Mouse (Mus musculus): ENCODE results near the gene Ppp1r9b.

Ppp1r9b gene

DNA sequence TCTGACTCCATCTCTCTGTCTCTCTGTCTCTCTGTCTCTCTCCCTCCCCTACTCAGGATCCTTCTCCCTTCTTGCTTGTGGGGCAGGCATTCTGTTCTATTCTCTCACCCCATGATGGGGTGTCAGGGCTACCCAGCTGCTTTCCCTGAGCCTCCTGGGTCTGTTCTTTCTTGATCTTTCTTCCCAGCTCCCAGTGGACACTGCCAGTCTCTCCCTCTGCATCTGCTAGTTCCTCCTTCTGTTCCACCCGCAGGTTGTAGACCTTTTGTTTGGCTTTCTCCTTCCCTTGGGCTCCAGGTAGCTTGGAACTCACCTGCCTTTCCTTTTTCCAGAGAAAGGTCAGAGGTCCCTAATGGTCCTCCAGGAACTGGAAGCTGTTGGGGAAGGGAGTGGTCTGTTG lies 20.6 kb downstream of the Ppp1r9b start:
- no peak for TF ChIP-seq NANOG (IDR thresholded peaks at IDR 0.05; ENCODE audit: borderline replicate concordance, low read length)
- TF ChIP-seq CTCF (conservative IDR thresholded peaks at IDR 0.05; ENCODE audit: low read length): no peak
- TF ChIP-seq POU5F1 (IDR thresholded peaks at IDR 0.05; ENCODE audit: borderline replicate concordance, low read length): no peak

DNA sequence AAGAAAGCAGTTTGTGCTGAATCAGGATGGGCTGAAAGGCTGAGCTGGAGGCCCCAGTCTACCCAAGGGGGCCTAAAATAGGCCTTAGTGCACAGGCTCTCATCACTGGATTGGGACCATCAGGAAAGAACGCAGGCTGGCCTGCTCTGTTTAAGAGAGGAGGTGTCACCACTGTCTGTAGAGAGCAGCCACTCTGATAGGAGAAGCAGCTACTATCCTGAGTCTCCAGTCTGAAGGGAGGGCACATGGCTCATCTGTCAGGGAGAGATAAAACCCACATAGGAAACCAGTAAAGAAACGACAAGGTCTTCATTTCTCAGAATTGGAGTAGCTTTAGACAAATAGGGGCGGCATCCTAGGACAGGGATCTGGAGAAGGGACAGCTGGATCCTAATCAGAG lies 21.2 kb downstream of the Ppp1r9b start:
- Histone ChIP-seq H3K36me3 (ENCODE audit: insufficient read depth, low read length) (no peaks in the 10 kb centered on the region), H3K4me3 (replicated peaks; ENCODE audit: low read length) (no peak overlapping the region), H3K27me3 (ENCODE audit: insufficient read depth, low read length) (peaks cover 93% of the 10 kb centered on the region), H3K4me1 (replicated peaks; ENCODE audit: low read depth, low read length) (peaks cover 39% of the 10 kb centered on the region), H3K9me3 (ENCODE audit: low read length) (no peaks in the 10 kb centered on the region)
- TF ChIP-seq CTCF (conservative IDR thresholded peaks at IDR 0.05; ENCODE audit: low read length) (no peak), NANOG (IDR thresholded peaks at IDR 0.05; ENCODE audit: borderline replicate concordance, low read length) (no peak), POU5F1 (IDR thresholded peaks at IDR 0.05; ENCODE audit: borderline replicate concordance, low read length) (no peak)

More for the DNA sequence above, 20.6 kb downstream of the Ppp1r9b start:
- Histone ChIP-seq H3K27me3 (ENCODE audit: insufficient read depth, low read length) (peaks cover 89% of the 10 kb centered on the region), H3K9me3 (ENCODE audit: low read length) (no peaks in the 10 kb centered on the region), H3K36me3 (ENCODE audit: insufficient read depth, low read length) (no peaks in the 10 kb centered on the region), H3K4me3 (replicated peaks; ENCODE audit: low read length) (no peak overlapping the region), H3K4me1 (replicated peaks; ENCODE audit: low read depth, low read length) (peaks cover 44% of the 10 kb centered on the region)

- Histone ChIP-seq H3K27me3 (ENCODE audit: insufficient read depth, low read length) (peaks cover 93% of the 10 kb centered on the region), H3K4me1 (replicated peaks; ENCODE audit: low read depth, low read length) (peaks cover 37% of the 10 kb centered on the region)
- TF ChIP-seq CTCF (conservative IDR thresholded peaks at IDR 0.05; ENCODE audit: low read length): no peak
- TF ChIP-seq POU5F1 (IDR thresholded peaks at IDR 0.05; ENCODE audit: borderline replicate concordance, low read length): no peak
- no peak for TF ChIP-seq NANOG (IDR thresholded peaks at IDR 0.05; ENCODE audit: borderline replicate concordance, low read length)
Observed at GRCm38 (mm10) chr11:95012487-95012886, 21.7 kb downstream of the Ppp1r9b start.

GRCm38 (mm10) chr11:95015484-95015883 lies 24.6 kb downstream of the Ppp1r9b start:
- no peak for TF ChIP-seq CTCF (conservative IDR thresholded peaks at IDR 0.05; ENCODE audit: low read length)
- TF ChIP-seq NANOG (IDR thresholded peaks at IDR 0.05; ENCODE audit: borderline replicate concordance, low read length): no peak
- TF ChIP-seq POU5F1 (IDR thresholded peaks at IDR 0.05; ENCODE audit: borderline replicate concordance, low read length): no peak
- no peaks in the 10 kb centered on the region for H3K9me3 ChIP-seq (ENCODE audit: low read length)
- peaks cover 96% of the 10 kb centered on the region for H3K27me3 ChIP-seq (ENCODE audit: insufficient read depth, low read length)
- peaks cover 33% of the 10 kb centered on the region for H3K4me1 ChIP-seq (replicated peaks; ENCODE audit: low read depth, low read length)
- no peaks in the 10 kb centered on the region for H3K36me3 ChIP-seq (ENCODE audit: insufficient read depth, low read length)
- H3K4me3 ChIP-seq (replicated peaks; ENCODE audit: low read length): no peak overlapping the region

More at GRCm38 (mm10) chr11:95012487-95012886, 21.7 kb downstream of the Ppp1r9b start:
- H3K9me3 ChIP-seq (ENCODE audit: low read length): no peaks in the 10 kb centered on the region
- H3K4me3 ChIP-seq (replicated peaks; ENCODE audit: low read length): no peak overlapping the region
- no peaks in the 10 kb centered on the region for H3K36me3 ChIP-seq (ENCODE audit: insufficient read depth, low read length)

DNA sequence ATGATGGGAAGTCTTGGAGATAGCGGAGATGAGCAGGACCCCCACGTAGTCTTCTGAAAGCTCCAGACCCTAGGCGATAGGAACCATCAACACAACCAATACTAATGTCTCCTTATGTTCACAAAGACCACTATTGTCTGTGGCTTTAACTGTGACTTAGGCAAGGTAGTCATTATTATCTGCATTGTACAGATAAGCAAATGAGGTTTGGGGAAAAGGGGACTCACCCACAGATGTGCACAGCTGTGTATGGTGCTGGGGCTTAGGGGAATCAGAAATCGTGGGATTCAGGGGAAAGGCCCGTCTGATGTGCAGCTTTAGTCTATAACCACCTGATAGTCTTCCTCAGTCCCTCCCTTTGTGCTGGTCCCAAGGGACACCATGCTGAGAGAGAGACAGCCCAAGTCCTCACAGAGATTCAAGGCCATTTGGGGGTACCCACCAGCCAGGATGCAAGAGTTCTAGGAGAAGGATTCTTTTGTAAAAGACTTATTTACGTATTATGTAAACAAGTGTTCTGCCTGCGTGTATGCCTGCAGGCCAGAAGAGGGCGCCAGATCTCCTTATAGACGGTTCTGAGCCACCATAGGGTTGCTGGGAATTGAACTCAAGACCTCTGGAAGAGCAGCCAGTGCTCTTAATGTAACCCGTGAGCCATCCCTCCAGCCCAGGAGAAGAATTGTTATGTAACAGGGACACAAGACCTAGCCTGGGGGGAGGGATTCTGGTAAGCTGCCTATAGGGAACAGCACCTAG lies 31.6 kb downstream of the Ppp1r9b start:
- Histone ChIP-seq H3K27me3 (ENCODE audit: insufficient read depth, low read length) (peaks cover 74% of the 10 kb centered on the region), H3K4me1 (replicated peaks; ENCODE audit: low read depth, low read length) (peaks cover 27% of the 10 kb centered on the region), H3K9me3 (ENCODE audit: low read length) (no peaks in the 10 kb centered on the region), H3K36me3 (ENCODE audit: insufficient read depth, low read length) (no peaks in the 10 kb centered on the region), H3K4me3 (replicated peaks; ENCODE audit: low read length) (no peak overlapping the region)
- TF ChIP-seq CTCF (conservative IDR thresholded peaks at IDR 0.05; ENCODE audit: low read length): peak; percentile 83
- TF ChIP-seq POU5F1 (IDR thresholded peaks at IDR 0.05; ENCODE audit: borderline replicate concordance, low read length): no peak

DNA sequence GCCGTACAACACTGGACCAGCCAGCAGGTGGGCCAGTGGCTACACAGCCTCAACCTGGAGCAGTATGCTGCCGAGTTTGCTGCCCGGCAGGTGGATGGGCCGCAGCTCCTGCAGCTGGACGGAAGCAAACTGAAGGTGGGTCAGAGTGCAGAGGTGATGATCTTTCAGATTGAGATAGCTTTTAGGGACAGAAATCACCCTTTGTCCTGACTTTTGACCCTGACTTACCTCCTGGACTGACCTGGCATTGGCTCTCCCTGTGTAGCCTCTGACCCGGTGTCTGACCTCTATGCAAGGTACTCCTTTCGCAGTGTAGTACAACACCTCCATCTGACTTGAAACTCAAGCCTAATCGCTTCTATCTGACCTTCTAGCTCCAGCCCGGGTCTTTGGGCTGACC lies 32.6 kb downstream of the Ppp1r9b start:
- Histone ChIP-seq H3K36me3 (ENCODE audit: insufficient read depth, low read length) (no peaks in the 10 kb centered on the region), H3K4me1 (replicated peaks; ENCODE audit: low read depth, low read length) (peaks cover 37% of the 10 kb centered on the region), H3K9me3 (ENCODE audit: low read length) (no peaks in the 10 kb centered on the region), H3K27me3 (ENCODE audit: insufficient read depth, low read length) (peaks cover 67% of the 10 kb centered on the region), H3K4me3 (replicated peaks; ENCODE audit: low read length) (no peak overlapping the region)
- TF ChIP-seq CTCF (conservative IDR thresholded peaks at IDR 0.05; ENCODE audit: low read length) (no peak), NANOG (IDR thresholded peaks at IDR 0.05; ENCODE audit: borderline replicate concordance, low read length) (no peak), POU5F1 (IDR thresholded peaks at IDR 0.05; ENCODE audit: borderline replicate concordance, low read length) (no peak)

- Histone ChIP-seq H3K4me1 (replicated peaks; ENCODE audit: low read depth, low read length) (peaks cover 37% of the 10 kb centered on the region), H3K4me3 (replicated peaks; ENCODE audit: low read length) (peak overlapping the region; percentile 71), H3K36me3 (ENCODE audit: insufficient read depth, low read length) (no peaks in the 10 kb centered on the region), H3K9me3 (ENCODE audit: low read length) (0 out of 2 replicates have a peak, but pooled peaks cover 2% of the 10 kb centered on the region), H3K27me3 (ENCODE audit: insufficient read depth, low read length) (peaks cover 56% of the 10 kb centered on the region)
- no peak for TF ChIP-seq POU5F1 (IDR thresholded peaks at IDR 0.05; ENCODE audit: borderline replicate concordance, low read length)
- TF ChIP-seq CTCF (conservative IDR thresholded peaks at IDR 0.05; ENCODE audit: low read length): no peak
- no peak for TF ChIP-seq NANOG (IDR thresholded peaks at IDR 0.05; ENCODE audit: borderline replicate concordance, low read length)
Observed at GRCm38 (mm10) chr11:95024439-95025184, 33.8 kb downstream of the Ppp1r9b start.

GRCm38 (mm10) chr11:95025227-95026012 lies 34.6 kb downstream of the Ppp1r9b start:
- no peak for TF ChIP-seq POU5F1 (IDR thresholded peaks at IDR 0.05; ENCODE audit: borderline replicate concordance, low read length)
- no peak for TF ChIP-seq NANOG (IDR thresholded peaks at IDR 0.05; ENCODE audit: borderline replicate concordance, low read length)
- no peak for TF ChIP-seq CTCF (conservative IDR thresholded peaks at IDR 0.05; ENCODE audit: low read length)
- H3K4me3 ChIP-seq (replicated peaks; ENCODE audit: low read length): peak overlapping the region; percentile 71
- peaks cover 30% of the 10 kb centered on the region for H3K4me1 ChIP-seq (replicated peaks; ENCODE audit: low read depth, low read length)
- H3K27me3 ChIP-seq (ENCODE audit: insufficient read depth, low read length): peaks cover 48% of the 10 kb centered on the region
- 0 out of 2 replicates have a peak, but pooled peaks cover 5% of the 10 kb centered on the region for H3K9me3 ChIP-seq (ENCODE audit: low read length)
- no peaks in the 10 kb centered on the region for H3K36me3 ChIP-seq (ENCODE audit: insufficient read depth, low read length)

Data from E14TG2a.4 (cell line).